Mouse (Mus musculus) small intestine, adult 2 months (tissue): ENCODE results near the gene Npw. TPM values are rescaled to one million over a fixed set of nuclear protein-coding genes. Genes with fewer than 3 reads are reported as not detected.
A peak's percentile ranks its signal among the peaks of the same experiment; 100 is the strongest.

ENCODE experiments used
- H3K27ac ChIP-seq: fragments of 200-500 bp; 2 replicates; pipeline ENCODE4 v1.5.1; 2012; ENCODE audit warnings: low read depth, low read length, control low read depth, inconsistent platforms; ENCODE audit not compliant: insufficient read depth
- H3K27me3 ChIP-seq: fragments of 200-500 bp; 2 replicates; pipeline ENCODE4 v1.6.1; 2012; ENCODE audit warnings: mild to moderate bottlenecking, moderate library complexity, low read length, inconsistent platforms; ENCODE audit not compliant: control insufficient read depth, insufficient read depth
- H3K36me3 ChIP-seq: fragments of 200-500 bp; 2 replicates; pipeline ENCODE4 v1.6.1; 2012; ENCODE audit warnings: mild to moderate bottlenecking, low read length, control low read depth, inconsistent platforms; ENCODE audit not compliant: control insufficient read depth, insufficient read depth
- H3K4me1 ChIP-seq: fragments of 200-500 bp; 2 replicates; pipeline ENCODE4 v1.6.1; 2012; ENCODE audit warnings: low read length, inconsistent platforms, mixed read lengths; ENCODE audit not compliant: control insufficient read depth, insufficient read depth, insufficient read length
- H3K4me3 ChIP-seq: fragments of 200-500 bp; 2 replicates; pipeline ENCODE4 v1.5.1; 2012; ENCODE audit warnings: low read depth, mild to moderate bottlenecking, control low read depth, inconsistent platforms, low read length, moderate library complexity
- CTCF ChIP-seq: fragments of 200-500 bp; IDR thresholded peaks from 2 replicates; pipeline ENCODE4 v1.5.1; 2012; ENCODE audit warnings: low read depth, mild to moderate bottlenecking, control low read depth, inconsistent platforms, low read length, moderate library complexity, mixed read lengths; ENCODE audit not compliant: insufficient replicate concordance, insufficient read length; ENCODE audit errors: extremely low read depth
- POLR2A ChIP-seq: fragments of 200-500 bp; IDR thresholded peaks from 2 replicates; pipeline ENCODE4 v1.6.1; 2012; ENCODE audit warnings: low read depth, mild to moderate bottlenecking, control low read depth, inconsistent platforms, low read length, moderate library complexity
- WGBS: fragments of 180-500 bp; shearing (Covaris S2); methylation state at CpG from one replicate; pipeline ENCODE4 v1.1.7; 2018; 5-methylcytosine and 5-hydroxymethylcytosine counted together
- polyA plus RNA-seq: library from polyadenylated mRNA; depleted of rRNA; stranded (reverse); fragments of >200 nt; gene quantifications from 2 replicates; pipeline ENCODE4 v1.2.3, GENCODE M21; 2012

The Npw gene
- polyA plus RNA-seq, 1 experiment = 6.5 TPM

DNA sequence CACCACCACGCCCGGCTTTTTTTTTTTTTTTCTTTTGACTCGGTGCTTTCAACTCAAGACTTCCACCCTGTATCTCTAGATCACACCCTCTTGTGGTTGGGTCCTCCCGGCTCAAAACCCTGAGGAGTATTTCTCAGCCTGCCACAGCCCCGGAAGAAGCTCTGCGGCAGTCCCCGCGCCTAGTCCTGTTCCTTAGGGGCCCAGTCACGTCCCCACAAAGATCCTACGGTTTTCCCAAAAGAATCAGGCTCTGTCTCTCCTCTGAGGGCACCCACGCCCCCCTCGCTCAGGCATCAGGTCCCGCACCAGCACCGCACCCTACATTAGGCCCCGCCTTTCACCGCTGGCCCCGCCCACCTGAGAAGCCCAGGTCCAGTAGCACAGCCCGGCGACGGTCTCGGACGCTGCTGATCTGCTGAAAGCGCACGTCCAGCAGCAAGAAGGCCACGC is 28.9 kb upstream of the Npw start:
- Histone ChIP-seq H3K27me3 (peaks cover 17% of the 10 kb centered on the region), H3K27ac (no peak overlapping the region), H3K4me3 (peak overlapping the region; percentile 74), H3K36me3 (peaks cover 4% of the 10 kb centered on the region; the same call in 1 of the 2 replicates), H3K4me1 (peaks cover 13% of the 10 kb centered on the region)
- under 1% methylated on average over 25 of the region's 25 CpGs for WGBS
- TF ChIP-seq CTCF (no peak), POLR2A (no peak)

DNA sequence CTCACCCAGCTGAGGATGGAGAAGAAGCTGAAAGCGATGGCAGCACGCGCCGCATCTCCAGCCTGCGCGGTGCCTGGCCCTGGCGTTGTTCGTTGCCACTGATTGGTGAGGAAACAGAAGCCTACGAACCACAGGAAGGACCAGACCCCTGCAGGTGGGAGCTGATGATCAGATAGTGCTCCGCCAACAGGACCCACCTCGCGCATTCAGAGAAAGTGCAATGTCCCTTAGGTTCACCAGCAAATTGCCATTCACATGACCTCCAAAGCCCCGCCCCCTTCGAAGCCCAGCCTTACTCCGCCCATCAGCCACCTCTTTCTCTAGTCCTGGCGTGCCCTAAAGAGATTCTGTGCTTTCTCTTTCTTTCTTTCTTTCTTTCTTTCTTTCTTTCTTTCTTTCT is 28.3 kb upstream of the Npw start:
- TF ChIP-seq CTCF (no peak), POLR2A (no peak)
- peak overlapping the region; percentile 24 for H3K4me3 ChIP-seq
- no peak overlapping the region for H3K27ac ChIP-seq
- peaks cover 8% of the 10 kb centered on the region for H3K36me3 ChIP-seq
- WGBS = 50% methylated on average over 16 of the region's 16 CpGs
- H3K4me1 ChIP-seq = peaks cover 13% of the 10 kb centered on the region
- H3K27me3 ChIP-seq = peaks cover 17% of the 10 kb centered on the region

DNA sequence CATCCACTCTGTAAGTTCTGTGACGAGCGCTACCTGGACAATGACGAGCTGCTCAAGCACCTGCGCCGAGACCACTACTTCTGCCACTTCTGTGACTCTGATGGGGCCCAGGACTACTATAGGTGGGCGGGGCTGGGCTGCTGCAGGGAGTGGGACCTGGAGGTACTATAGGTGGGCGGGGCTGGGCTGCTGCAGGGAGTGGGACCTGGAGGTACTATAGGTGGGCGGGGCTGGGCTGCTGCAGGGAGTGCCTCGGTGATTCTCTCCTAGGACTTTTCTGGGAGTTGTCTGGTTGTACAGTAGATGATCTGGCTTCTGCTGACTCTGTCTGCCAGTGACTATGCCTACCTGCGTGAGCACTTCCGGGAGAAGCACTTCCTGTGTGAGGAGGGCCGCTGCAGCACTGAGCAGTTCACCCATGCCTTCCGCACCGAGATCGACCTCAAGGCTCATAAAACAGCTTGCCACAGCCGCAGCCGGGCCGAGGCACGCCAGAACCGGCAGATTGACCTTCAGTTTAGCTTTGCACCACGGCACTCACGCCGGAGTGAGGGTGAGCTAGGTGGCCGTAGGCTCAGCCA is 19.3 kb upstream of the Npw start:
- Histone ChIP-seq H3K36me3 (peaks cover 54% of the 10 kb centered on the region), H3K27me3 (no peaks in the 10 kb centered on the region), H3K27ac (peak overlapping the region; percentile 47), H3K4me1 (peaks cover 4% of the 10 kb centered on the region), H3K4me3 (no peak overlapping the region)
- TF ChIP-seq POLR2A = no peak
- TF ChIP-seq CTCF = no peak
- 69% methylated on average over 24 of the region's 24 CpGs for WGBS

DNA sequence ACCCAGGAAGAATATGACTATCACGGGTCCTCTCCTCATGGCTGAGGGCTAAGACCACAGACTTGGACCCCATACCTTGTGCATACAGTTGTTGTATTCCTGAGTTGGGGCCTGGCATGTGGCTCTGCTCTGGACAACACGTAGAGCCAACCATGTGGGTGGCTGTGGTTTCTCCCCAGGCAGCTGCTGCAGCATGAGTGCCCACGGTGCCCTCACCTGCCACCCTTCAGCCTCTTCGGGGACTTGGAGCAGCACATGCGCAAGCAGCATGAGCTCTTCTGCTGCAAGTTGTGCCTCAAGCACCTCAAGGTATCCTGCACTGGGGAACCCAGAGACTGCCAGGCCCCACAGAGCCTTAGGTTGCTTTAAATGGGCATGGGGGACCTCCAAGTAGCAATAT is 18.6 kb upstream of the Npw start:
- no peak for TF ChIP-seq CTCF
- no peak for TF ChIP-seq POLR2A
- H3K27ac ChIP-seq = no peak overlapping the region
- WGBS = 94% methylated on average over 5 of the region's 5 CpGs
- H3K36me3 ChIP-seq = peaks cover 48% of the 10 kb centered on the region
- no peaks in the 10 kb centered on the region for H3K27me3 ChIP-seq
- H3K4me3 ChIP-seq = no peak overlapping the region
- H3K4me1 ChIP-seq = peaks cover 9% of the 10 kb centered on the region

DNA sequence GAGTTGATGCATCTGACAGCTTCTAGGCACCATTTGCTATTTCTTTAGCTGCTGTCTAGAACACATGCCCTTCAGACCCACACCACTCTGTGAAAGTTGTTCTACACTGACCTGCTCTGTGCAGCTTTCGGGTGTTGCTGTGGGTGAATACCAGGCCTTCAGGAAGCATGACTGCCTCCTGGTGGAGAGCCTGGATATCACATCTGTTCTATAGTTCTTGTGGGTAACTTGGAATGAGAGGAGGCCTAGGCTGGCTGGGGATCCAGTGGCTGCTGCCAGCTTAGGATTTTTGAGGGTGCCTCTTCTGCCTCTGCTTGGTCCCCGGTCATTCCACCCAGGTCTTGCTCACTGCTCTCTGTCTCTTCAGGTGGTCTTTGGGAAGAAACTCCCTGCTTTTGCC is 17.9 kb upstream of the Npw start:
- Histone ChIP-seq H3K27me3 (no peaks in the 10 kb centered on the region), H3K4me1 (peaks cover 14% of the 10 kb centered on the region), H3K27ac (no peak overlapping the region), H3K36me3 (peaks cover 43% of the 10 kb centered on the region), H3K4me3 (no peak overlapping the region)
- 64% methylated on average over 2 of the region's 2 CpGs for WGBS
- TF ChIP-seq POLR2A (no peak; the same call in 1 of the 2 replicates), CTCF (peak; percentile 84; the same call in 1 of the 2 replicates)

DNA sequence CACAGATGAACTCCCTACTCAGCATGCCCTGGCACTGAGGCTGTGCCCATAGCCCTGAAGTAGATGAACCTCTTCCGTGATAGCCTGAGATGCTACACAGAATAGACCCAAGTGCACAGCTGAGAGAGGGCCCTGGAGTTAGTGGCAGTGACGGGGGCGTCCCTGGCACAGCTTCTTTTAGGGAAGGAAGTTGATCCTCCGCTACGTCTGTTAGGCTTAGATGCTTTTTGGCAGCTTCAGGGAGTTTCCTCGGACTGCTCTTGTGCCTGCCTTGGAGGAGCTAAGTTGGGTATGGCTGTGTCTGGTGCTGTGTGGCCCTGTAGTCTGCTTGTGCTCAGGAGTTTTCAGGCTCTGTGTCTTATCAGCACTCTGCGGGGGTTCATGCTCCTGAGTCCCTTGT is 16.0 kb upstream of the Npw start:
- Histone ChIP-seq H3K4me3 (no peak overlapping the region), H3K36me3 (peaks cover 25% of the 10 kb centered on the region), H3K4me1 (peaks cover 18% of the 10 kb centered on the region), H3K27ac (no peak overlapping the region), H3K27me3 (no peaks in the 10 kb centered on the region)
- 73% methylated on average over 7 of the region's 7 CpGs for WGBS
- TF ChIP-seq CTCF (no peak), POLR2A (no peak)

DNA sequence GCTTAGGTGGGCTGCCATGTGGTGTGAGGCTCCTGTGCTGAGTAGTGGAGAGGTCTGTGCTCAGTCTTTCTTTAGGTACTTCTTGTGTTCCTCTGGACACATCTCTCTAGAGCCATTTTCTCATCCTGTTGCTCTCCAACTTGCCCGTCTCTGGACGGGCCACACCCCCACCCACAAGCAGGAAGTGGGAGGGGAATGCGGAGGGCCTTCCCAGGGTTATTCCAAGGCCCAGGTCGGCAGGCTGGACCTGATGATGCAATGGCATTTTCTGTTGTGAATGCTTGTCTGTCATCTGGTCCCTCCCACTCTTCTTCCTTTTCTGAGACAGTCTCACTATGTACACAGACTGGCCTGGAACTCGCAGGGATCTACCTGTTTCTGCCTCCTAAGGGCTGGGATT is 13.9 kb upstream of the Npw start:
- Histone ChIP-seq H3K27ac (peak overlapping the region; percentile 35), H3K27me3 (no peaks in the 10 kb centered on the region), H3K4me1 (peaks cover 15% of the 10 kb centered on the region; the same call in 1 of the 2 replicates), H3K36me3 (peaks cover 7% of the 10 kb centered on the region), H3K4me3 (peak overlapping the region; percentile 22; the same call in 1 of the 2 replicates)
- WGBS = 5% methylated on average over 5 of the region's 5 CpGs
- TF ChIP-seq POLR2A (no peak; the same call in 1 of the 2 replicates), CTCF (no peak)

DNA sequence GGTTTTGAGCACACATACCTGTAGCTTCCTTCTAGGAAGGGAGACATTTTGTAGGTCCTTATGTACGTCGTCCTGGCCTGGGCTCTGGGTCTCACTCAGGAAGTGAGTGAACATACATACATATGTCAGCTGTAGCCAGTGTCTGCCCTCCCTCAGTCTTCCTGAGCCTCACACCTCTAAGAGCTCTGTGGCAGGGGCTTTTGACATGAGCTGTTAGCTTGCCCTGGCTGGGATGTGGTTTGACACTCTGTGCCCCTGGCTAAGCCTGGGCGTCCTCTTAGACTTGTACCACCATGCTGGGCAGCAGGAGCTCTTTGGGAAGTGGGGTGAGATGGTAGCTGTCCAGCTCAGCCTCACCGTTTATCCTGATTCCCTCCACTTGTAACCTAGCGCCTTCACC is 13.1 kb upstream of the Npw start:
- no peak for TF ChIP-seq POLR2A
- no peak for TF ChIP-seq CTCF
- Histone ChIP-seq H3K4me3 (no peak overlapping the region), H3K27ac (peak overlapping the region; percentile 7; the same call in 1 of the 2 replicates), H3K4me1 (peaks cover 15% of the 10 kb centered on the region; the same call in 1 of the 2 replicates), H3K36me3 (no peaks in the 10 kb centered on the region), H3K27me3 (no peaks in the 10 kb centered on the region)
- WGBS = 44% methylated on average over 5 of the region's 5 CpGs
